In genomic region chr7:80189147-80189933, GRCm38 (mm10) we compare ENCODE assay signal across 9 mouse cellular contexts. TPM values are rescaled to one million over a fixed set of nuclear protein-coding genes. Genes with fewer than 3 reads are reported as not detected.
A peak's percentile ranks its signal among the peaks of the same experiment; 100 is the strongest.
DNase-seq lines count a peak whose midpoint lies in the region; ATAC-seq and TF ChIP-seq lines count a peak whose summit lies in the region.
"Had no signal": no experiment of that assay in that cellular context is flagged by ENCODE, and none has a peak within 500 bp of the region (broad histone marks: within the 10 kb centered on the region; RNA-seq: fewer than 3 reads in every experiment).

No protein-coding gene starts in this region.

- no peaks in the 10 kb centered on the region for H3K36me3 ChIP-seq in C2C12 (ENCODE audit: control insufficient read depth, insufficient read depth)
- no peaks in the 10 kb centered on the region for H3K36me3 ChIP-seq in forebrain, embryonic 11.5 days (ENCODE audit: control insufficient read depth, insufficient read depth, low read length)
- H3K36me3 ChIP-seq in limb, embryonic 15.5 days: no peaks in the 10 kb centered on the region

- peaks cover 32% of the 10 kb centered on the region for H3K79me3 ChIP-seq in C2C12 (ENCODE audit: low read depth)

- H3K79me2 ChIP-seq in C2C12 (ENCODE audit: control insufficient read depth, insufficient read depth): peaks cover 62% of the 10 kb centered on the region

- no peaks in the 10 kb centered on the region for H3K27me3 ChIP-seq in C2C12 (ENCODE audit: control insufficient read depth, insufficient read depth, insufficient read length)
- no peaks in the 10 kb centered on the region for H3K27me3 ChIP-seq in forebrain, embryonic 11.5 days (ENCODE audit: control insufficient read depth, insufficient read depth, low read length)
- H3K27me3 ChIP-seq in limb, embryonic 15.5 days: no peaks in the 10 kb centered on the region

- intact Hi-C loops in heart, postnatal 14 days (cut with DNase I): no loop called here

- no peaks in the 10 kb centered on the region for H3K9me3 ChIP-seq in forebrain, embryonic 11.5 days (ENCODE audit: control insufficient read depth, low read length)
- H3K9me3 ChIP-seq in limb, embryonic 15.5 days: no peaks in the 10 kb centered on the region

- H3K4me2 ChIP-seq in forebrain, embryonic 11.5 days (ENCODE audit: low read depth, low read length, severe bottlenecking): peak overlapping the region; percentile 15; the same call in 1 of the 2 replicates
- no peak overlapping the region for H3K4me2 ChIP-seq in limb, embryonic 15.5 days

- TF ChIP-seq CTCF in C2C12 (IDR thresholded peaks at IDR 0.05; ENCODE audit: control insufficient read depth, insufficient read depth, insufficient read length): no peak

- peaks cover 38% of the 10 kb centered on the region for H3K4me1 ChIP-seq in forebrain, embryonic 11.5 days (replicated peaks; ENCODE audit: control insufficient read depth, insufficient read depth, low read length)
- peaks cover 53% of the 10 kb centered on the region for H3K4me1 ChIP-seq in limb, embryonic 15.5 days

- H3ac ChIP-seq in C2C12 (ENCODE audit: control insufficient read depth, insufficient read length, low read depth): no peak overlapping the region

- H3K9ac ChIP-seq in forebrain, embryonic 11.5 days (ENCODE audit: low read length): 0 out of 2 replicates have a peak overlapping the region, but pooled peaks have one; percentile 4
- no peak overlapping the region for H3K9ac ChIP-seq in limb, embryonic 15.5 days

- no peak overlapping the region for H3K4me3 ChIP-seq in C2C12 (ENCODE audit: insufficient read depth, poor library complexity, severe bottlenecking)
- no peak overlapping the region for H3K4me3 ChIP-seq in forebrain, embryonic 11.5 days (ENCODE audit: low read depth, low read length)
- no peak overlapping the region for H3K4me3 ChIP-seq in limb, embryonic 15.5 days

- no peak for ATAC-seq in forebrain, embryonic 11.5 days (replicated peaks; ENCODE audit: low FRiP score)
- no peak for ATAC-seq in limb, embryonic 15.5 days (ENCODE audit: insufficient number of reproducible peaks, low FRiP score, low TSS enrichment, low read depth)
- ATAC-seq in monocyte, adult 5-6 weeks (replicated peaks; ENCODE audit: insufficient number of reproducible peaks, low FRiP score, low TSS enrichment, poor library complexity, severe bottlenecking): no peak

- peak; percentile 61 for DNase-seq in adrenal gland, postnatal 10 days
- no peak for DNase-seq in adrenal gland, adult 18-20 months (ENCODE audit: low spot score in 2 of 2)
- no peak for DNase-seq in forebrain, embryonic 11.5 days (ENCODE audit: low spot score)
- no peak for DNase-seq in ovary, postnatal 14 days (ENCODE audit: low spot score)
- no peak for DNase-seq in heart, postnatal 14 days
- DNase-seq: gastrocnemius, postnatal 36 days had no signal

- 54% methylated on average over 11 of the region's 11 CpGs for WGBS in forebrain, embryonic 11.5 days
- WGBS in limb, embryonic 15.5 days: 29% methylated on average over 11 of the region's 11 CpGs

- peak overlapping the region; percentile 78 for H3K27ac ChIP-seq in forebrain, embryonic 11.5 days (ENCODE audit: low read depth, low read length)
- H3K27ac ChIP-seq in limb, embryonic 15.5 days: 0 out of 2 replicates have a peak overlapping the region, but pooled peaks have one; percentile 1

TF ChIP-seq in C2C12, 6 proteins besides CTCF, POLR2A, EP300 and RAD21:
- TF ChIP-seq CEBPB (IDR thresholded peaks at IDR 0.05; ENCODE audit: low read depth) (no peak), MYOD1 (IDR thresholded peaks at IDR 0.05; ENCODE audit: control insufficient read depth, insufficient read length, low read depth) (no peak), MYOG (IDR thresholded peaks at IDR 0.05; ENCODE audit: control insufficient read depth, extremely low read depth, insufficient read length) (no peak), USF1 (IDR thresholded peaks at IDR 0.05; ENCODE audit: low read depth) (peak; percentile 31), MAX (IDR thresholded peaks at IDR 0.05) (no peak), FOSL1 (IDR thresholded peaks at IDR 0.05; ENCODE audit: insufficient read depth, low read length, poor library complexity, severe bottlenecking) (no peak)

RNA-seq across cellular contexts. Expression of gene Sema4b, which starts 2.7 kb away (rescaled TPM):
- total RNA-seq in adrenal gland, postnatal 10 days (2021): 10 to 100 TPM; 39.0 to 44.3 TPM
- 10 to 100 TPM; 62.7 to 75.9 TPM for total RNA-seq in adrenal gland, adult 18-20 months (2021)
- 19.8 TPM for polyA plus RNA-seq in C2C12 (2012; fragmentation: generic; extraction: Trizol)
- 15.7 and 17.3 TPM in 2 replicates for polyA plus RNA-seq in forebrain, embryonic 11.5 days (2014; fragmentation: Nextera tagmentation; extraction: Ambion mirVana)
- 16.5 and 18.1 TPM in 2 replicates for polyA plus RNA-seq in limb, embryonic 15.5 days (2015; fragmentation: Nextera tagmentation; extraction: Ambion mirVana)
- 7.4 to 9.3 TPM (median 9.1 TPM) in 3 replicates for total RNA-seq in monocyte, adult 5-6 weeks (2017)
- total RNA-seq in heart, postnatal 14 days (2021): 10 to 100 TPM; 12.9 to 13.4 TPM

RNA-seq across cellular contexts. Expression of gene Cib1, which starts 43.3 kb away (rescaled TPM):
- 10 to 100 TPM; 50.6 to 54.9 TPM for total RNA-seq in adrenal gland, postnatal 10 days (2021)
- total RNA-seq in adrenal gland, adult 18-20 months (2021): 10 to 100 TPM; 53.9 to 64.2 TPM
- 131 TPM for polyA plus RNA-seq in C2C12 (2012; fragmentation: generic; extraction: Trizol)
- polyA plus RNA-seq in forebrain, embryonic 11.5 days (2014; fragmentation: Nextera tagmentation; extraction: Ambion mirVana): 51.4 and 58.1 TPM in 2 replicates
- 62.5 and 69.4 TPM in 2 replicates for polyA plus RNA-seq in limb, embryonic 15.5 days (2015; fragmentation: Nextera tagmentation; extraction: Ambion mirVana)
- 37.5 to 51.3 TPM (median 45.7 TPM) in 3 replicates for total RNA-seq in monocyte, adult 5-6 weeks (2017)
- 10 to 100 TPM; 18.1 to 22.5 TPM for total RNA-seq in heart, postnatal 14 days (2021)

RNA-seq across cellular contexts. Expression of gene Gdpgp1, which starts 43.3 kb away (rescaled TPM):
- 1 to 10 TPM; 3.0 to 3.9 TPM for total RNA-seq in adrenal gland, postnatal 10 days (2021)
- total RNA-seq in adrenal gland, adult 18-20 months (2021): 1 to 10 TPM; 3.8 to 4.1 TPM
- polyA plus RNA-seq in C2C12 (2012; fragmentation: generic; extraction: Trizol): 1.2 TPM
- 5.3 and 5.7 TPM in 2 replicates for polyA plus RNA-seq in forebrain, embryonic 11.5 days (2014; fragmentation: Nextera tagmentation; extraction: Ambion mirVana)
- polyA plus RNA-seq in limb, embryonic 15.5 days (2015; fragmentation: Nextera tagmentation; extraction: Ambion mirVana): 3.2 and 3.8 TPM in 2 replicates
- 0.86 to 3.5 TPM (median 2.2 TPM) in 3 replicates for total RNA-seq in monocyte, adult 5-6 weeks (2017)
- total RNA-seq in heart, postnatal 14 days (2021): 1 to 10 TPM; 1.9 TPM

RNA-seq across cellular contexts. Expression of gene Ttll13, which starts 56.8 kb away (rescaled TPM):
- 1 to 10 TPM; 1.1 to 1.8 TPM for total RNA-seq in adrenal gland, postnatal 10 days (2021)
- total RNA-seq in adrenal gland, adult 18-20 months (2021): 1 to 10 TPM; 1.2 to 1.7 TPM
- polyA plus RNA-seq in C2C12 (2012; fragmentation: generic; extraction: Trizol): not detected
- polyA plus RNA-seq in forebrain, embryonic 11.5 days (2014; fragmentation: Nextera tagmentation; extraction: Ambion mirVana): 1.2 and 1.5 TPM in 2 replicates
- polyA plus RNA-seq in limb, embryonic 15.5 days (2015; fragmentation: Nextera tagmentation; extraction: Ambion mirVana): 0.73 and 1.1 TPM in 2 replicates
- total RNA-seq in monocyte, adult 5-6 weeks (2017): 3.0 TPM in 1 of 3 replicates, not detected in the others
- under 1 TPM; 0.46 to 0.55 TPM for total RNA-seq in heart, postnatal 14 days (2021)
